Mouse (Mus musculus) bone marrow macrophage, adult 2 months (primary cell): ENCODE measurements around the gene Exoc3l2.

Experiments
- CTCF ChIP-seq: IDR thresholded peaks from 2 replicates; pipeline ENCODE4 v1.5.1; 2012; ENCODE audit warnings: low read depth, mild to moderate bottlenecking, low read length, moderate library complexity
- POLR2A ChIP-seq: IDR thresholded peaks from 2 replicates; pipeline ENCODE4 v1.6.1; 2012; ENCODE audit warnings: mild to moderate bottlenecking, low read depth, low read length, borderline replicate concordance

GRCm38 (mm10) chr7:19507612-19507981, 44.5 kb downstream of the Exoc3l2 start:
- no peak for TF ChIP-seq CTCF
- TF ChIP-seq POLR2A: no peak
